Mouse (Mus musculus) G1E (cell line): ENCODE results near the gene Trim23. TPM values are rescaled to one million over a fixed set of nuclear protein-coding genes. Genes with fewer than 3 reads are reported as not detected.

Experiments
- ATAC-seq: 2 replicates; pipeline ENCODE4 v1.8.0; 2016; ENCODE audit warnings: mild to moderate bottlenecking; ENCODE audit not compliant: insufficient number of reproducible peaks, poor library complexity, low FRiP score, severe bottlenecking; ENCODE audit errors: extremely low read depth
- DNase-seq: peaks from one replicate; pipeline ENCODE4 v3.0.0; 2012; ENCODE audit warnings: low spot score
- H3K27me3 ChIP-seq: 2 replicates; pipeline ENCODE4 v1.6.1; 2012; ENCODE audit warnings: mild to moderate bottlenecking, low read length, inconsistent platforms; ENCODE audit not compliant: insufficient read depth
- H3K36me3 ChIP-seq: replicated peaks from 2 replicates; pipeline ENCODE3; 2012; ENCODE audit warnings: mild to moderate bottlenecking, inconsistent platforms
- H3K4me1 ChIP-seq: 2 replicates; pipeline ENCODE4 v1.6.1; 2012; ENCODE audit warnings: low read depth, low read length, inconsistent platforms, mixed read lengths; ENCODE audit not compliant: insufficient read depth
- H3K4me3 ChIP-seq: 2 replicates; pipeline ENCODE4 v1.5.1; 2012; ENCODE audit warnings: low read depth, mild to moderate bottlenecking, inconsistent platforms, low read length, moderate library complexity, mixed read lengths
- H3K9me3 ChIP-seq: replicated peaks from 2 replicates; pipeline ENCODE4 v1.6.1; 2012; ENCODE audit warnings: inconsistent platforms
- GATA1 ChIP-seq: IDR thresholded peaks from 2 replicates; pipeline ENCODE4 v1.6.1; 2012; ENCODE audit warnings: borderline replicate concordance, low read length, inconsistent platforms, mixed read lengths
- GATA2 ChIP-seq: IDR thresholded peaks from 2 replicates; pipeline ENCODE4 v1.6.1; 2012; ENCODE audit warnings: low read depth, low read length, inconsistent platforms, borderline replicate concordance
- TAL1 ChIP-seq: conservative IDR thresholded peaks from 2 replicates; pipeline ENCODE4 v1.6.1; 2012; ENCODE audit warnings: low read depth, low read length, inconsistent platforms, mixed read lengths
- polyA plus RNA-seq: library from polyadenylated mRNA; stranded (reverse); fragments of >175 nt; gene quantifications from 2 replicates; pipeline ENCODE4 v1.2.3, GENCODE M21; 2012
- total RNA-seq, 2 experiments: library from RNA; stranded (forward) in 1 of 2; stranded (reverse) in 1 of 2; fragments of 200-1000 nt in 1 of 2; fragments of >200 nt in 1 of 2; fragmentation: Nextera tagmentation in 1 of 2; gene quantifications; 2 replicates each; pipeline ENCODE4 v1.2.3; 2014 to 2017

The Trim23 gene
- total and polyA plus RNA-seq, 3 experiments = 1.3 to 29.6 (median 19.6) TPM

GRCm38 (mm10) chr13:104229181-104229580, 50.6 kb downstream of the Trim23 start:
- DNase-seq (no peak), ATAC-seq (no peak)
- H3K27me3 ChIP-seq = no peaks in the 10 kb centered on the region
- H3K9me3 ChIP-seq = no peaks in the 10 kb centered on the region
- peaks cover 9% of the 10 kb centered on the region for H3K4me1 ChIP-seq
- peaks cover 18% of the 10 kb centered on the region for H3K36me3 ChIP-seq
- TF ChIP-seq GATA2 (no peak), TAL1 (no peak), GATA1 (no peak)
- H3K4me3 ChIP-seq = peak overlapping the region; percentile 83

Other genes with a start within 250 kb of the Trim23 start
- gene Nln, start 69.2 kb upstream of the Trim23 start, total RNA-seq (2014; fragmentation: Nextera tagmentation) = 17.6 and 29.4 TPM in 2 replicates
- gene Nln, start 69.2 kb upstream of the Trim23 start, total RNA-seq (2017) = 31.7 and 39.1 TPM in 2 replicates
- 9.6 and 15.4 TPM in 2 replicates for gene Nln, start 69.2 kb upstream of the Trim23 start, polyA plus RNA-seq
- 0.23 TPM in 1 of 2 replicates, not detected in the other for gene Sgtb, start 69.1 kb upstream of the Trim23 start, total RNA-seq (2014; fragmentation: Nextera tagmentation)
- gene Sgtb, start 69.1 kb upstream of the Trim23 start, total RNA-seq (2017) = 0.16 and 0.29 TPM in 2 replicates
- 0.13 and 0.15 TPM in 2 replicates for gene Sgtb, start 69.1 kb upstream of the Trim23 start, polyA plus RNA-seq
- gene Trappc13, start 328 bp upstream of the Trim23 start, total RNA-seq (2014; fragmentation: Nextera tagmentation) = 64.5 and 66.2 TPM in 2 replicates
- 71.1 and 73.6 TPM in 2 replicates for gene Trappc13, start 328 bp upstream of the Trim23 start, total RNA-seq (2017)
- gene Trappc13, start 328 bp upstream of the Trim23 start, polyA plus RNA-seq = 0.99 and 3.0 TPM in 2 replicates
- 83.0 and 138 TPM in 2 replicates for gene Cenpk, start 49.8 kb downstream of the Trim23 start, total RNA-seq (2014; fragmentation: Nextera tagmentation)
- gene Cenpk, start 49.8 kb downstream of the Trim23 start, total RNA-seq (2017) = 85.5 and 119 TPM in 2 replicates
- 1.8 and 6.2 TPM in 2 replicates for gene Cenpk, start 49.8 kb downstream of the Trim23 start, polyA plus RNA-seq
- 120 and 130 TPM in 2 replicates for gene Ppwd1, start 50.0 kb downstream of the Trim23 start, total RNA-seq (2014; fragmentation: Nextera tagmentation)
- 47.8 and 60.8 TPM in 2 replicates for gene Ppwd1, start 50.0 kb downstream of the Trim23 start, total RNA-seq (2017)
- 5.9 and 7.8 TPM in 2 replicates for gene Ppwd1, start 50.0 kb downstream of the Trim23 start, polyA plus RNA-seq
- 11.8 and 13.4 TPM in 2 replicates for gene Adamts6, start 109.0 kb downstream of the Trim23 start, total RNA-seq (2014; fragmentation: Nextera tagmentation)
- gene Adamts6, start 109.0 kb downstream of the Trim23 start, total RNA-seq (2017) = 11.9 and 12.5 TPM in 2 replicates
- gene Adamts6, start 109.0 kb downstream of the Trim23 start, polyA plus RNA-seq = 0.13 and 0.26 TPM in 2 replicates